Mouse (Mus musculus): ENCODE data around the gene Vgll4. TPM values are rescaled to one million over a fixed set of nuclear protein-coding genes. Genes with fewer than 3 reads are reported as not detected.

Gene Vgll4
- polyA plus RNA-seq, 1 experiment, result 44.8 TPM

GRCm38 (mm10) chr6:114819971-114820481 is 149.8 kb downstream of the Vgll4 start:
- Histone ChIP-seq H3K27ac (ENCODE audit: insufficient read depth, low read length) (no peak overlapping the region), H3K4me3 (ENCODE audit: insufficient read depth, low read length) (no peak overlapping the region), H3K4me1 (ENCODE audit: control insufficient read depth, insufficient read depth, low read length) (peaks cover 4% of the 10 kb centered on the region)
- no peak for TF ChIP-seq CTCF (IDR thresholded peaks at IDR 0.05; ENCODE audit: extremely low read depth, insufficient read depth, low read length)
- TF ChIP-seq POLR2A (IDR thresholded peaks at IDR 0.05; ENCODE audit: extremely low read depth, insufficient read depth, low read length), result no peak

GRCm38 (mm10) chr6:114818471-114818870 is 151.3 kb downstream of the Vgll4 start:
- Histone ChIP-seq H3K27ac (ENCODE audit: insufficient read depth, low read length) (no peak overlapping the region; the same call in 1 of the 2 replicates), H3K4me3 (ENCODE audit: insufficient read depth, low read length) (no peak overlapping the region), H3K4me1 (ENCODE audit: control insufficient read depth, insufficient read depth, low read length) (peaks cover 4% of the 10 kb centered on the region)
- no peak for TF ChIP-seq POLR2A (IDR thresholded peaks at IDR 0.05; ENCODE audit: extremely low read depth, insufficient read depth, low read length)
- no peak for TF ChIP-seq CTCF (IDR thresholded peaks at IDR 0.05; ENCODE audit: extremely low read depth, insufficient read depth, low read length)

- Histone ChIP-seq H3K4me3 (ENCODE audit: insufficient read depth, low read length) (no peak overlapping the region), H3K4me1 (ENCODE audit: control insufficient read depth, insufficient read depth, low read length) (peaks cover 4% of the 10 kb centered on the region), H3K27ac (ENCODE audit: insufficient read depth, low read length) (no peak overlapping the region)
- TF ChIP-seq CTCF (IDR thresholded peaks at IDR 0.05; ENCODE audit: extremely low read depth, insufficient read depth, low read length), result no peak
- no peak for TF ChIP-seq POLR2A (IDR thresholded peaks at IDR 0.05; ENCODE audit: extremely low read depth, insufficient read depth, low read length)
Observed at GRCm38 (mm10) chr6:114817948-114818347, 151.8 kb downstream of the Vgll4 start.

- no peak overlapping the region for H3K4me3 ChIP-seq (ENCODE audit: insufficient read depth, low read length)
- no peak for TF ChIP-seq POLR2A (IDR thresholded peaks at IDR 0.05; ENCODE audit: extremely low read depth, insufficient read depth, low read length)
- TF ChIP-seq CTCF (IDR thresholded peaks at IDR 0.05; ENCODE audit: extremely low read depth, insufficient read depth, low read length), result peak; percentile 21; the same call in 1 of the 2 replicates
- H3K27ac ChIP-seq (ENCODE audit: insufficient read depth, low read length), result no peak overlapping the region
- H3K4me1 ChIP-seq (ENCODE audit: control insufficient read depth, insufficient read depth, low read length), result no peaks in the 10 kb centered on the region
Observed at GRCm38 (mm10) chr6:114814882-114815650, 154.7 kb downstream of the Vgll4 start.

GRCm38 (mm10) chr6:114814199-114814881 is 155.5 kb downstream of the Vgll4 start:
- Histone ChIP-seq H3K4me1 (ENCODE audit: control insufficient read depth, insufficient read depth, low read length) (no peaks in the 10 kb centered on the region), H3K4me3 (ENCODE audit: insufficient read depth, low read length) (no peak overlapping the region), H3K27ac (ENCODE audit: insufficient read depth, low read length) (no peak overlapping the region)
- TF ChIP-seq CTCF (IDR thresholded peaks at IDR 0.05; ENCODE audit: extremely low read depth, insufficient read depth, low read length) (no peak), POLR2A (IDR thresholded peaks at IDR 0.05; ENCODE audit: extremely low read depth, insufficient read depth, low read length) (no peak)

GRCm38 (mm10) chr6:114812779-114813178 is 157.0 kb downstream of the Vgll4 start:
- no peak overlapping the region for H3K27ac ChIP-seq (ENCODE audit: insufficient read depth, low read length)
- H3K4me1 ChIP-seq (ENCODE audit: control insufficient read depth, insufficient read depth, low read length), result no peaks in the 10 kb centered on the region
- H3K4me3 ChIP-seq (ENCODE audit: insufficient read depth, low read length), result no peak overlapping the region
- TF ChIP-seq POLR2A (IDR thresholded peaks at IDR 0.05; ENCODE audit: extremely low read depth, insufficient read depth, low read length) (no peak), CTCF (IDR thresholded peaks at IDR 0.05; ENCODE audit: extremely low read depth, insufficient read depth, low read length) (no peak)

GRCm38 (mm10) chr6:114812322-114812721 is 157.5 kb downstream of the Vgll4 start:
- TF ChIP-seq CTCF (IDR thresholded peaks at IDR 0.05; ENCODE audit: extremely low read depth, insufficient read depth, low read length) (no peak), POLR2A (IDR thresholded peaks at IDR 0.05; ENCODE audit: extremely low read depth, insufficient read depth, low read length) (no peak)

More at GRCm38 (mm10) chr6:114812322-114812721, 157.5 kb downstream of the Vgll4 start:
- H3K4me3 ChIP-seq (ENCODE audit: insufficient read depth, low read length), result no peak overlapping the region
- H3K27ac ChIP-seq (ENCODE audit: insufficient read depth, low read length), result no peak overlapping the region
- no peaks in the 10 kb centered on the region for H3K4me1 ChIP-seq (ENCODE audit: control insufficient read depth, insufficient read depth, low read length)

Other genes with a start within 250 kb of the Vgll4 start
- gene Tamm41, start 67.9 kb upstream of the Vgll4 start, polyA plus RNA-seq (2012; rRNA removed), result 18.4 and 20.2 TPM in 2 replicates
- 366 and 381 TPM in 2 replicates for gene Syn2, start 164.9 kb upstream of the Vgll4 start, polyA plus RNA-seq (2012; rRNA removed)

All from cortical plate, adult 2 months (tissue).